In the genomic region with DNA sequence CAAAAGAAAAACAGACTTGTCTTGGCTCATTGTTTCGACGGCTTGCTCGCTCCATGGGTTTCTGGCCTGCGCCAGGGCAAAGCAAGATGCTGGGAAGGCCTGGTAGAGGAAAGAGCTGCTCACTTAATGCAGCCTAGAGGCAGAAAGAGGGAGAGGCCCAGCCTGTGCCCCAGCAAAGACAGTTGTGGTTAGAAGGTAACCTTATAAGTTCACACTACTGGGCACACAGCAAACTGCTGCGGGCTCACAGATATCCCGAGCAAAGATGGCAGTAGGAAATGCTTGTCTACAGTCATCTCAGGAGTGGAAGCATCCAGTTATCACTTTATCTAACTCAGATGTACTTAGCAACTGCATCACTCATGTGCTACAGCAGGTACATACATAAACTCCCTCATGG, we compare ENCODE assay signal across 26 mouse cellular contexts.
A peak's percentile ranks its signal among the peaks of the same experiment; 100 is the strongest.
DNase-seq lines count a peak whose midpoint lies in the region; ATAC-seq lines count a peak whose summit lies in the region.
"Had no signal": no experiment of that assay in that cellular context is flagged by ENCODE, and none has a peak within 500 bp of the region (broad histone marks: within the 10 kb centered on the region; RNA-seq: fewer than 3 reads in every experiment).

No protein-coding gene starts in this region.

- H3K4me3 ChIP-seq in heart, embryonic 10.5 days, result no peak overlapping the region
- H3K4me3 ChIP-seq in kidney, embryonic 15.5 days (replicated peaks), result no peak overlapping the region
- H3K4me3 ChIP-seq: embryonic facial prominence, embryonic 13.5 days; embryonic facial prominence, embryonic 15.5 days; erythroblast, embryonic 14.5 days; forebrain, embryonic 10.5 days; forebrain, embryonic 12.5 days had no signal

- H3K4me1 ChIP-seq in heart, embryonic 10.5 days, result peaks cover 5% of the 10 kb centered on the region; the same call in 1 of the 2 replicates
- peaks cover 9% of the 10 kb centered on the region for H3K4me1 ChIP-seq in kidney, embryonic 15.5 days
- H3K4me1 ChIP-seq: embryonic facial prominence, embryonic 13.5 days; embryonic facial prominence, embryonic 15.5 days; forebrain, embryonic 10.5 days; forebrain, embryonic 12.5 days had no signal

- H3K27me3 ChIP-seq in heart, embryonic 10.5 days (ENCODE audit: insufficient read depth, poor library complexity, severe bottlenecking), result no peaks in the 10 kb centered on the region
- H3K27me3 ChIP-seq in kidney, embryonic 15.5 days, result no peaks in the 10 kb centered on the region
- H3K27me3 ChIP-seq: CH12.LX; embryonic facial prominence, embryonic 13.5 days; embryonic facial prominence, embryonic 15.5 days; forebrain, embryonic 12.5 days; Patski had no signal

- H3K9me3 ChIP-seq in heart, embryonic 10.5 days, result no peaks in the 10 kb centered on the region
- no peaks in the 10 kb centered on the region for H3K9me3 ChIP-seq in kidney, embryonic 15.5 days (replicated peaks)
- H3K9me3 ChIP-seq: embryonic facial prominence, embryonic 13.5 days; embryonic facial prominence, embryonic 15.5 days; forebrain, embryonic 10.5 days; forebrain, embryonic 12.5 days; G1E had no signal

- WGBS in heart, embryonic 10.5 days, result 92% methylated on average over 6 of the region's 6 CpGs
- WGBS in kidney, embryonic 15.5 days, result 92% methylated on average over 6 of the region's 6 CpGs

- no peak overlapping the region for H3K27ac ChIP-seq in heart, embryonic 10.5 days
- H3K27ac ChIP-seq in kidney, embryonic 15.5 days, result 0 out of 2 replicates have a peak overlapping the region, but pooled peaks have one; percentile 46
- H3K27ac ChIP-seq: embryonic facial prominence, embryonic 13.5 days; embryonic facial prominence, embryonic 15.5 days; forebrain, embryonic 10.5 days; forebrain, embryonic 12.5 days had no signal

- peak; percentile 55 for DNase-seq in heart, embryonic 10.5 days (ENCODE audit: low spot score)
- DNase-seq in heart, adult 8-10 months (ENCODE audit: low spot score), result no peak
- no peak for DNase-seq in kidney, postnatal 36 days
- no peak for DNase-seq in thymus, postnatal 36 days
- DNase-seq: adrenal gland, adult 2 months; adrenal gland, postnatal 10 days; adrenal gland, postnatal 25 days; cerebellum, adult 11 months; cerebellum, adult 18-20 months; cerebellum, adult 8-10 months; cerebellum, adult 9-11 months; cerebellum, postnatal 14 days; cerebellum, postnatal 36 days; embryo, embryonic 11 days had no signal

- no peak overlapping the region for H3K4me2 ChIP-seq in kidney, embryonic 15.5 days
- H3K4me2 ChIP-seq: embryonic facial prominence, embryonic 13.5 days; embryonic facial prominence, embryonic 15.5 days; forebrain, embryonic 12.5 days had no signal

- no peak for ATAC-seq in kidney, embryonic 15.5 days (replicated peaks; ENCODE audit: low FRiP score)
- peak; percentile 19 for ATAC-seq in activated CD4-positive, CD25-positive, alpha-beta regulatory T cell, adult 4 months
- ATAC-seq: forebrain, embryonic 14.5 days; forebrain, embryonic 16.5 days; Patski had no signal

- H3K36me3 ChIP-seq in heart, embryonic 10.5 days, result peaks cover 5% of the 10 kb centered on the region; the same call in 1 of the 2 replicates
- no peaks in the 10 kb centered on the region for H3K36me3 ChIP-seq in kidney, embryonic 15.5 days
- H3K36me3 ChIP-seq: embryonic facial prominence, embryonic 15.5 days; forebrain, embryonic 12.5 days; G1E had no signal

- no peak overlapping the region for H3K9ac ChIP-seq in kidney, embryonic 15.5 days
- H3K9ac ChIP-seq: embryonic facial prominence, embryonic 13.5 days; embryonic facial prominence, embryonic 15.5 days; forebrain, embryonic 12.5 days had no signal
